Mouse (Mus musculus) monocyte, adult 2 months (primary cell): Measurements from ENCODE around the gene Dcaf8.

Experiments
- DNase-seq, 2 experiments: peaks; one replicate each; pipeline ENCODE4 v3.0.0; 2022; ENCODE audit warnings: low spot score in 2 of 2, low read depth in 1 of 2

The Dcaf8 gene

GRCm38 (mm10) chr1:172194435-172194834 lies 46.6 kb downstream of the Dcaf8 start:
- DNase-seq = no peak

GRCm38 (mm10) chr1:172197146-172197545 lies 49.3 kb downstream of the Dcaf8 start:
- DNase-seq = no peak

GRCm38 (mm10) chr1:172197851-172198250 lies 50.0 kb downstream of the Dcaf8 start:
- DNase-seq = no peak

- DNase-seq = no peak
These were observed 50.4 kb downstream of the Dcaf8 start for GRCm38 (mm10) chr1:172198316-172198715.

GRCm38 (mm10) chr1:172198996-172199395 lies 51.1 kb downstream of the Dcaf8 start:
- no peak for DNase-seq

- no peak for DNase-seq
These were observed 52.3 kb downstream of the Dcaf8 start for GRCm38 (mm10) chr1:172200161-172200560.

- no peak for DNase-seq
These were observed 53.1 kb downstream of the Dcaf8 start for GRCm38 (mm10) chr1:172200871-172201447.

- no peak for DNase-seq
These were observed 54.3 kb downstream of the Dcaf8 start for GRCm38 (mm10) chr1:172201967-172202880.

- DNase-seq = no peak
These were observed 55.1 kb downstream of the Dcaf8 start for GRCm38 (mm10) chr1:172202894-172203522.

GRCm38 (mm10) chr1:172203566-172203965 lies 55.7 kb downstream of the Dcaf8 start:
- DNase-seq = no peak

- no peak for DNase-seq
These were observed 56.3 kb downstream of the Dcaf8 start for GRCm38 (mm10) chr1:172204033-172204813.

GRCm38 (mm10) chr1:172204814-172205740 lies 57.2 kb downstream of the Dcaf8 start:
- DNase-seq = no peak

GRCm38 (mm10) chr1:172205741-172206087 lies 57.8 kb downstream of the Dcaf8 start:
- DNase-seq = no peak

- DNase-seq = peak in 1 of 2 experiments; percentile 50
These were observed 58.4 kb downstream of the Dcaf8 start, which contains the start of gene Pea15a for GRCm38 (mm10) chr1:172206141-172206917. Gene Pea15a (minus strand): TSS chr1:172206804.

GRCm38 (mm10) chr1:172207111-172207584 lies 59.3 kb downstream of the Dcaf8 start:
- DNase-seq = peak in 1 of 2 experiments; percentile 38

GRCm38 (mm10) chr1:172212776-172213175 lies 64.9 kb downstream of the Dcaf8 start:
- no peak for DNase-seq

GRCm38 (mm10) chr1:172213771-172214170 lies 65.9 kb downstream of the Dcaf8 start:
- no peak for DNase-seq

- DNase-seq = no peak
These were observed 66.9 kb downstream of the Dcaf8 start for GRCm38 (mm10) chr1:172214748-172215147.

- peak; percentile 75 to 87 for DNase-seq
These were observed 69.3 kb downstream of the Dcaf8 start for GRCm38 (mm10) chr1:172217148-172217547.
